Mouse (Mus musculus): Measurements from ENCODE around the gene Ipo13.

Gene Ipo13

GRCm38 (mm10) chr4:117882701-117883691 is 31.8 kb downstream of the Ipo13 start, which contains the start of gene B4galt2:
Gene B4galt2 (minus strand): TSS chr4:117883487.
- DNase-seq (ENCODE audit: low spot score in 2 of 2): no peak

GRCm38 (mm10) chr4:117878703-117879102 is 36.1 kb downstream of the Ipo13 start:
- no peak for DNase-seq (ENCODE audit: low spot score in 2 of 2)

DNA sequence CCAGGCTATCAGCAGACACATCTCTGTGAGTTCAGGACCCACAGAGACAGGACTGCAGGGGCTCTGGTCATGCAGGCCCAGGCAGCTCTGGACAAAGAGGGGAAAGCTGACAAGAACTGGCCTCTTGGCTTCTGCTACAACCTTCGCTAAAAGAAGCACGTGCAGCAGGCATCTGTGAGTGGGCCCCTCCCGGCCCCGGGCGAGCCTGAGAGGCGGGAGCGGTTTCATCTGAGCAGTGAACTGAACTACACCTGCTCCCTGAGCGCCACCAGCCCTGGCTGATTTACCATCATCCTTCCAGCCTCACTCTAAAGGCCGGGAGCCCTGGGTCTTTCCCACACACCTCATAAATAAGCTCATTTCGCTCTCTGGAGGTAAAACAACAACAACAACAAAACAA is 36.5 kb downstream of the Ipo13 start:
- DNase-seq (ENCODE audit: low spot score in 2 of 2): no peak

GRCm38 (mm10) chr4:117873615-117874014 is 41.2 kb downstream of the Ipo13 start:
- DNase-seq (ENCODE audit: low spot score in 2 of 2): no peak

- no peak for DNase-seq (ENCODE audit: low spot score in 2 of 2)
These were observed 42.3 kb downstream of the Ipo13 start, which contains the start of gene Ccdc24 for GRCm38 (mm10) chr4:117872471-117872886. Gene Ccdc24 (minus strand): TSS chr4:117872557.

DNA sequence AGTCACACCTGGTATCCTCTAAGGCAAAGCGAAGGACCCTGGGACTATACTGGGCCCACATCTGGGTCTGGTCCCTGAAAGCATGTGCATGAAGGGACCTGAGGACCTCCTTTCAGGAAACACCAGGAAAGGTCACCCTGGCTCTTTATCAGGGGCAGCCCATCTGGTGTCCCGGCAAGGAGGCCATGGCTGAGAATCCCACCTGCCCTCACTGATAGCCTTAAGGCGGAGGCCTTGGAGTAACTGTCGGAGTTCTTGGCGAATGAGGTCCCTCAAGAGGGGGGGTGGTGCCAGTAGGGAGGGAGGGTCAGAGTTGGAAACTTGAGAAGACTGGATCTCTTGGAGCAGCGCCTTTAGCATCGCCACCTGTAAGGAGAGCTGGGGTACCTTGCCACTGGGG is 43.0 kb downstream of the Ipo13 start:
- no peak for DNase-seq (ENCODE audit: low spot score in 2 of 2)

- no peak for DNase-seq (ENCODE audit: low spot score in 2 of 2)
These were observed 44.4 kb downstream of the Ipo13 start for GRCm38 (mm10) chr4:117870437-117870836.

DNA sequence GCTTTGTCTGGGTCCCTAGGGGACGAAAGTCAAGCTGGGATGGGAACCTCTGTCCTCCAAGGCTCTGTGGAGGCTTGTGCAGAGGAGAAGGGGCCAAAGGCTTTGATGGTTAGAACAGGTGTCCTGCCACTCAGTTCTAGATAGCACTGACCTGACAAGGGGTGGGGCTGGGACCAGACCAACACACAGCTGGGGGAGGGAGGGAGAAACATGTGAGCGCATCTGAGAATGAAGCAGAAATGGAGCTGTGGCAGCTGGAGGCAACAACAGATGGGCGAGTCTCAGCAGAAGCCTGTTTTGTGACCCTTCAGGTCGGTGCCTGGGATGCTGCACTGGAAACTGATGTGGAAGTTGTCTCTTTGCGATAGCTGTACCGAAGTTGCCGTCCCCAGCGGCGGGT is 45.5 kb downstream of the Ipo13 start:
- no peak for DNase-seq (ENCODE audit: low spot score in 2 of 2)

DNA sequence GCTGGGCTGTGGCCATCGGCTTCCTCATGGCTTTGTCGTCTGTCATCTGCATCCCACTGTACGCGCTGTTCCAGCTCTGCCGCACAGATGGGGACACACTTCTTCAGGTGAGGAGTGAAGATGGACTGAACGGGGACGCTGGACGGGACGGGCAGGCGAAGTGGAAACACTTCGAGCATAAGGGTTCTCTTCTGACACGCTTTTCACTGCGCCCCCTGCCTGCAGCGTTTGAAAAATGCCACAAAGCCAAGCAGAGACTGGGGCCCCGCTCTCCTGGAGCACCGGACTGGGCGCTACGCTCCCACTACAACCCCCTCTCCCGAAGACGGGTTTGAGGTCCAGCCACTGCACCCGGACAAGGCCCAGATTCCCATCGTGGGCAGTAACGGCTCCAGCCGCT is 47.0 kb downstream of the Ipo13 start:
- peak in 1 of 2 experiments; percentile 28 for DNase-seq (ENCODE audit: low spot score in 2 of 2)

DNA sequence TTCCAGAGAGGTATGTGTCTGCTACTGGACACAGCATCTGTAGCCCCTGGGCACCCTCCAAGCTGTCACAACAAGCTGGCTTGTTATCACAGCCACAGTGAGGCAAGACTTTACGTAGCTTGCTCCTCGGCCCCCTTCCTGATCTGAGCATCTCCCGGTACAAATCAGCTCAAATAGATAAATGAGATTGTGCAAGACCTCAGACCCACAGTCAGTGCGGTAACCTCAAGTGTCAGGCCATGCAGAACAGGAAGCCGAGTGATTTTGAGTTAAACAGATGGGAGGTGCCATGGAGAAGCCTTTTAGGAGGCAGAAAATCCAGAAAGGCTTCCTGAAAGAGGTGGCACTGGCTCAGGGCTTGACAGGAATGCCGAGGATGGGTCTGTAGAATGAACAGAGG is 47.8 kb downstream of the Ipo13 start:
- DNase-seq (ENCODE audit: low spot score in 2 of 2): no peak

DNA sequence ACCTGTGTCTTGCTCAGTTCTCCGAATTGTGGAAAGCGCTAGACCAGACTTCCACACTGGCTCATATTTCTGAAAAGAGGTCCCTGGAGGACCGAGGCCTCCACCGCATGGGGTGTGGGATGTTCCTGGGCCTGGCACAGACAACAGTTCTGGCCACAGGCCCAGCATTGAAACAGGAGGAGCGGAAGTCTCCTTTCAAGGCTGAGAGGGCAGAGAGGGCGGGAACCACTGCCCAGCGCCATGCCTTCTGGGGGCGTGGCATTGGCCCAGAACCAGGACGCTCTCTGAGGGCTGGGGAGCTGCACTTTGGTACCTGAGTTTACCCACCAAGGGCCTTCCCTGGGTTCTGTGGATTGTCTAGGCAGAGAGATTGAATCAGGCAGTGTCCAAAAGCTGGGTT is 48.7 kb downstream of the Ipo13 start:
- peak in 1 of 2 experiments; percentile 46 for DNase-seq (ENCODE audit: low spot score in 2 of 2)

GRCm38 (mm10) chr4:117862823-117863222 is 52.0 kb downstream of the Ipo13 start:
- no peak for DNase-seq (ENCODE audit: low spot score in 2 of 2)

DNA sequence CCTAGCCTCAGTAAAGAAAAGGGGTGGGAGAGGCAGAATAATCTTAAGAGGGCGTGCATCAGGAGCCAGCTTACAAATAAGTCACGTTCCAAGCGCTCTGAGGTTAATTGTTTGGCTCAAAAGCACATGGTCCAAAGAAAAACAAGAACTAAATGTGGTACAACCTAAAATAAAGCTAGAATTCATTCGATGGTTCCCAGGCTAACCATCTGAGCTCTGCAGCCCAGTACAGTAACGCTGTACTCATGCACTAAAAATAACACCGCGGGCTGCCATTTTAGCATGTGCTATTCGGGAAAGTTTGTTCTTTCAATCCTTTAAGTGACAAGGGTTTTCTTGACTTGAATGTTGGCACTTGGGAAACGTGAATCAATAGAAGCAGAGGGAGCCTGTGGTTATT is 54.2 kb downstream of the Ipo13 start:
- DNase-seq (ENCODE audit: low spot score in 2 of 2): no peak

DNA sequence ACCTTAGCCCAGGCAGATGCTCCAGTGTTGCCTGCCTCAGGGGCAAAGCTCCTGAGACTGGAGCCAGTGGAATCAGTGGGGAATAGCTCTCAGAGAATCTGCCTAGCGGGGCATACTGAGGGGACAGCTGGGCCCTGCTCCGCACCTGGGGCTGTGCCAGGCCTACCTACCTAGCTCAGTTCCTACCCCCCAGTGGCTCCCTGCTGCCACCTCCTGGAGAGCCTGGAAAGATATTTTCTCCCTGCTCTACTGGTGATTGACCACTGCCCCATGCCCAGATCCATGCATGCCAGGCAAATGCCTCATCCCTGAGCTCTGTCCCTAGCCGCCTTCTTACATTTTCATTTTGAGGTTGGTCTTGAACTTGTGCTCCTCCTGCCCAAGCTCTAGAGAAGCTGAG is 56.0 kb downstream of the Ipo13 start:
- peak; percentile 43 to 59 for DNase-seq (ENCODE audit: low spot score in 2 of 2)

DNA sequence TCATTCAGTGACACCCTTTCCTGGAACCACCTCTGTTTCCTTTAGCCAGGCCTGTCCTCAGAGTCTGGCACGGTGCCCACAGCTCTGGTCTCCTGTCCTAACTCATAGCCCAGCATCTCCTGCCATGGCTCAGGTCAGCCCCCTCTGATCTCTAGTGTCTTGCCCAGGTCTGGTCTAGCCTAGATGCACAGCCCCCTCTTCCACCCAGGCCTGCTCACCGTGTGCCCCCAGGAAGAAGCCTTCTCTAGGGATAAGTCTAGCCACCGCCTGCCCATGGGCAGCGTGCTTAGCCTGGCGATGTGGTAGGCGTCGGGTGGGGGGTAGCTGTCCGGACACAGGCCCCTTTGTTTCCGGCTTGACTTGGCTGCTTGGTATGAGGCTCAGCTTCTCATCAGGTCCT is 59.7 kb downstream of the Ipo13 start:
- no peak for DNase-seq (ENCODE audit: low spot score in 2 of 2)

- DNase-seq (ENCODE audit: low spot score in 2 of 2): no peak
These were observed 62.5 kb downstream of the Ipo13 start for GRCm38 (mm10) chr4:117852152-117852868.

DNA sequence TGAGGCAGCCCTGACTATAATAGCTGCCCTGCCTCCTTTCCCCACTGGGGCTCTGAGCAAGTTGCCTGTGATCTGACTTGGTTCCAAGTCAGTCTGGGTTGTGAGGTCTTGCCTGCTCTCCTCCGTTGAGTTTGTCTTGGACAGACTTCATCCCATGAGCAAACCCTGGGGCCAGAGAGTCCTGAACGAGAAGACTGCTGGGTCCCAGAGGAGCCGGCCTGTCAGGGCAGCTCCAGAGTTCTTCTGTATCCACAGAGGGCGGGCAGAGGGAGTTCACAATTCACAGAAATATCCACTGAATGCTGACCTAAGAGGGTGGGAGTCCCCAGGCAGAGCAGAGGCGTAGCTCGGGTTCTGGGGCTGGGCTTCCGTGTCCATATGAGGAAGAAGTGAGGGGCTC is 63.9 kb downstream of the Ipo13 start:
- no peak for DNase-seq (ENCODE audit: low spot score in 2 of 2)

- no peak for DNase-seq (ENCODE audit: low spot score in 2 of 2)
These were observed 64.6 kb downstream of the Ipo13 start for GRCm38 (mm10) chr4:117850176-117850575.

DNA sequence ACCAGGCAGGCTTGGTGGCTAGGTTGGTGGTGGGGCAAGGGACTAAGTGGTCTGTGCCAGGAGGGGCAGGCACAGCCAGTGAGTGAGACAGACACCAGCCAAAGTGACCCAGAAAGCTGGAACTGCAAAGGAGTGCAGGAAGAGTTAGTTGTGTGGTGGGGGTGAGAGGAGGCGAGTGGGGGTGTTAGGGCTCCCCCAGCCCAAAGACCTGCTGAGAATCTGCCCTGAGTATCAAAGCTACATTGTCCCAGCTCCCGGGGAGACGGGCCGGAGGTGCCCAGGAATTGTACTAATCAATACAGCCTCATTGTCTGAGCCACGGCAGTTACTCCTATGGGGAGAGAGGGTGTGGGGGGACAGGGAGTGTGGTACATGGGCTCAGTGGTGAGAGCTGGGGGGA is 65.3 kb downstream of the Ipo13 start:
- no peak for DNase-seq (ENCODE audit: low spot score in 2 of 2)

DNA sequence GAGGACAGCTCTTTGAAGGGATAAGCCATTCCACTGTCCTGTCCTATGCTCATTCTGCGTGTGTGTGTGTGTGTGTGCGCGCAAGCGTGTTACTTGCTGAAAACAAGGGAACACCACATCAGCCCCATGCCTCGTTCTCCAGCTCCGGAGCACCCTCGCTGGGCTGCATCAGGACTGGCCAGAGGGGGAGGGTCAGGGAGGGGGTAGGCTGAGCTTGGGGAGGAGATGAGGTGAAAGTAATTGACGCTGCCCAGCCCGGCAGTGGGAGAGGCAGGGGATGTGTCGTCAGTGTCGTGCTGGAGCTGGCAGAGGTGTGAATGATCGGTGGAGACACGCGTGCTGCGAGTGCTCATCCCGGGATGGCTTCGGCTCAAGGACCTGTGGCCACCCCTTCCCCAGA is 65.7 kb downstream of the Ipo13 start:
- no peak for DNase-seq (ENCODE audit: low spot score in 2 of 2)

DNA sequence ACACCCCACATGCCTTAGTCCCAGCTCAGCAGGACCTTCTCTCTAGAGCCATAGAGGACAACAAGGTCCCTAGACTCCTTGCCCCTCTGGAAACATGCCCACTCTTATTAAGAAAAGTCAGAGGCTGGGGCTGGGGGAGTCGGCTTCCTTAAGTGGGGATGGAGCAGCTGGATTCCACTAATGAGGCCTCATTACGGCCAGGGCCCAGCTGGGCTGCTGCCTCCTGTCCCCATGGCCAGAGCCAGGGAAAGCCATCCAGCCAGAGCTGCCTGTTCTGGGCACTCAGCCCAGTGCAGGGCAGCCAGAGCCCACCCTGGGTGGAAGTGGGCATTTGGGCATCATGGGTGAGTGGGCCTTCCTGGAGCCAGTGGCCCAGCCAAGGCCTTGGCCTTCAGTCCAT is 67.8 kb downstream of the Ipo13 start:
- no peak for DNase-seq (ENCODE audit: low spot score in 2 of 2)

GRCm38 (mm10) chr4:117846261-117846660 is 68.5 kb downstream of the Ipo13 start:
- no peak for DNase-seq (ENCODE audit: low spot score in 2 of 2)

GRCm38 (mm10) chr4:117845316-117845715 is 69.5 kb downstream of the Ipo13 start:
- DNase-seq (ENCODE audit: low spot score in 2 of 2): no peak

Data from urinary bladder, adult 18-20 months (tissue).